Mouse (Mus musculus) olfactory bulb, adult 2 months (tissue): Measurements from ENCODE around the gene Klf2. TPM values are rescaled to one million over a fixed set of nuclear protein-coding genes. Genes with fewer than 3 reads are reported as not detected.

Source experiments
- H3K27ac ChIP-seq: fragments of 200-500 bp; 2 replicates; pipeline ENCODE4 v1.5.1; 2012; ENCODE audit warnings: low read depth, low read length; ENCODE audit not compliant: insufficient read depth
- H3K4me1 ChIP-seq: fragments of 200-500 bp; 2 replicates; pipeline ENCODE4 v1.6.1; 2012; ENCODE audit warnings: low read length; ENCODE audit not compliant: control insufficient read depth, insufficient read depth
- H3K4me3 ChIP-seq: fragments of 200-500 bp; 2 replicates; pipeline ENCODE4 v1.5.1; 2012; ENCODE audit warnings: mild to moderate bottlenecking, low read depth, low read length, moderate library complexity; ENCODE audit not compliant: insufficient read depth
- CTCF ChIP-seq: fragments of 200-500 bp; IDR thresholded peaks from 2 replicates; pipeline ENCODE4 v1.5.1; 2012; ENCODE audit warnings: low read depth, mild to moderate bottlenecking, low read length, moderate library complexity; ENCODE audit not compliant: insufficient read depth
- POLR2A ChIP-seq: fragments of 200-500 bp; IDR thresholded peaks from 2 replicates; pipeline ENCODE4 v1.6.1; 2012; ENCODE audit warnings: mild to moderate bottlenecking, low read depth, low read length, moderate library complexity; ENCODE audit not compliant: insufficient read depth
- WGBS: fragments of 180-500 bp; shearing (Covaris S2); methylation state at CpG from one replicate; pipeline ENCODE4 v1.1.7; 2018; 5-methylcytosine and 5-hydroxymethylcytosine counted together
- polyA plus RNA-seq: library from polyadenylated mRNA; stranded (reverse); fragments of >200 nt; gene quantifications from 2 replicates; pipeline ENCODE4 v1.2.4, GENCODE M21; 2012; ENCODE audit warnings: low replicate concordance; ENCODE audit not compliant: missing spikeins, insufficient read depth, insufficient read length

Gene Klf2
- polyA plus RNA-seq, 1 experiment, result not detected

- no peak for TF ChIP-seq POLR2A
- TF ChIP-seq CTCF, result no peak
- Histone ChIP-seq H3K4me3 (no peak overlapping the region), H3K4me1 (peaks cover 20% of the 10 kb centered on the region), H3K27ac (no peak overlapping the region)
- WGBS, result 75% methylated on average over 10 of the region's 10 CpGs
Measured at GRCm38 (mm10) chr8:72316053-72316695, 2.7 kb upstream of the Klf2 start.

GRCm38 (mm10) chr8:72317741-72318301 lies 1.0 kb upstream of the Klf2 start:
- peaks cover 25% of the 10 kb centered on the region for H3K4me1 ChIP-seq
- TF ChIP-seq POLR2A (no peak), CTCF (no peak)
- H3K4me3 ChIP-seq, result no peak overlapping the region
- WGBS, result 48% methylated on average over 5 of the region's 5 CpGs
- no peak overlapping the region for H3K27ac ChIP-seq

DNA sequence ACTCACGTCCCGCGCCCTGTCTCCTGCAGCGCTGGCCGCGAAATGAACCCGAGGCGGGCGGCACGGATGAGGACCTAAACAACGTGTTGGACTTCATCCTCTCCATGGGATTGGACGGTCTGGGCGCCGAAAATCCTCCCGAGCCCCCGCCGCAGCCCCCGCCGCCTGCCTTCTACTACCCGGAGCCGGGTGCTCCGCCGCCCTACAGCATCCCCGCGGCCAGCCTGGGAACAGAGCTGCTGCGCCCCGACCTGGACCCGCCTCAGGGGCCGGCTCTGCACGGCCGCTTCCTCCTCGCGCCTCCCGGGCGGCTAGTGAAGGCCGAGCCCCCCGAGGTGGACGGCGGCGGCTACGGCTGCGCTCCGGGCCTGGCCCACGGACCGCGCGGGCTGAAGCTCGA lies 564 bp downstream of the Klf2 start:
- no peak for TF ChIP-seq POLR2A
- no peak for TF ChIP-seq CTCF
- WGBS, result under 1% methylated on average over 48 of the region's 48 CpGs
- Histone ChIP-seq H3K27ac (no peak overlapping the region), H3K4me3 (peak overlapping the region; percentile 77), H3K4me1 (peaks cover 30% of the 10 kb centered on the region)

GRCm38 (mm10) chr8:72319921-72320802 lies 1.3 kb downstream of the Klf2 start:
- peak overlapping the region; percentile 77 for H3K4me3 ChIP-seq
- peaks cover 30% of the 10 kb centered on the region for H3K4me1 ChIP-seq
- WGBS, result 13% methylated on average over 55 of the region's 55 CpGs
- TF ChIP-seq POLR2A (no peak), CTCF (no peak)
- H3K27ac ChIP-seq, result no peak overlapping the region

DNA sequence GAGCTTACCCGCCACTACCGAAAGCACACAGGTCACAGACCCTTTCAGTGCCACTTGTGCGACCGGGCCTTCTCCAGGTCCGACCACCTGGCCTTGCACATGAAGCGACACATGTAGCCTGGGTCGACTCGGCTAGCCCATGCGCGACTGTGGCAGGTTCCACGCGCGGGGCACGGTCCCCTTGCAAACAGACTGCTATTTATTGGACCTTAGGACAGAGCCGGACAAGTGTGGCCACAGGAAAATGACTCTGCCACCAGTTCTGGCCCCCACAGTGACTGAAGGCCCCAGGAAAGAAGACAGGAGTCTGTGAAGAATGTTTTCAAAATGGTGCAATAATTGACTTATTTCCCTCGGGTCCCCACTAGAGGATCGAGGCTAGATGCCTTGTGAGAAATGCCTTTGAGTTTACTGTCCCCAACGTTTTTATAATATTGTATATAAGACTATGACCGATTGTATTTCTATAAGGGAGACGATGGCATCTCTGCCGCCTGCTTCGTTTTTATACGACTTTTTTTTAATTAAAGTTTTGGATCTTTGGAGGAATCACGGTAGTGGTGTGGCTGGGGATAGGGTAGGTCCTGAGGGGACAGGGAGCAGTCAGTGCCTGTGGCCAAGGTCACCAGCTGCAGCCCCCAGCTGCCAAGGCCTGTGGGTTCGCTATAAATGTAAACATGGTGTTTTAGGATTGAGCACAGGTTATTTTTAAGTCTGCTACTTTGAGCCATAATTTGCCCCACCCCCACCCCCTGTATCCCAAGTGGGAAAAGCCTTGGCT lies 2.2 kb downstream of the Klf2 start:
- no peak for TF ChIP-seq CTCF
- TF ChIP-seq POLR2A, result no peak
- 76% methylated on average over 25 of the region's 25 CpGs for WGBS
- H3K27ac ChIP-seq, result no peak overlapping the region
- peaks cover 30% of the 10 kb centered on the region for H3K4me1 ChIP-seq
- peak overlapping the region; percentile 77 for H3K4me3 ChIP-seq

GRCm38 (mm10) chr8:72321635-72322441 lies 3.0 kb downstream of the Klf2 start:
- Histone ChIP-seq H3K4me3 (0 out of 2 replicates have a peak overlapping the region, but pooled peaks have one; percentile 8), H3K27ac (no peak overlapping the region; the same call in 1 of the 2 replicates), H3K4me1 (peaks cover 30% of the 10 kb centered on the region)
- WGBS, result 87% methylated on average over 20 of the region's 20 CpGs
- no peak for TF ChIP-seq CTCF
- TF ChIP-seq POLR2A, result no peak

GRCm38 (mm10) chr8:72322471-72322889 lies 3.6 kb downstream of the Klf2 start:
- no peak for TF ChIP-seq POLR2A
- TF ChIP-seq CTCF, result no peak
- Histone ChIP-seq H3K4me3 (no peak overlapping the region), H3K4me1 (peaks cover 30% of the 10 kb centered on the region), H3K27ac (no peak overlapping the region)
- WGBS, result 81% methylated on average over 7 of the region's 7 CpGs

- no peak for TF ChIP-seq POLR2A
- TF ChIP-seq CTCF, result no peak
- H3K27ac ChIP-seq, result no peak overlapping the region
- no peak overlapping the region for H3K4me3 ChIP-seq
- H3K4me1 ChIP-seq, result peaks cover 30% of the 10 kb centered on the region
- WGBS, result 62% methylated on average over 6 of the region's 6 CpGs
Measured at GRCm38 (mm10) chr8:72323131-72323725, 4.4 kb downstream of the Klf2 start.
